Mouse (Mus musculus): ENCODE measurements around the gene Itm2b.

Itm2b gene

GRCm38 (mm10) chr14:73326511-73326910 is 58.6 kb downstream of the Itm2b start:
- no peak for DNase-seq (ENCODE audit: inconsistent age in 2 of 2, low spot score in 1 of 2)

- peak; percentile 89 to 95 for DNase-seq (ENCODE audit: inconsistent age in 2 of 2, low spot score in 1 of 2)
Observed at GRCm38 (mm10) chr14:73325456-73326381, 59.4 kb downstream of the Itm2b start, which contains the start of gene Rb1. Rb1 (minus strand) TSS chr14:73325822.

- peak; percentile 56 to 84 for DNase-seq (ENCODE audit: inconsistent age in 2 of 2, low spot score in 1 of 2)
Observed at GRCm38 (mm10) chr14:73324634-73325455, 60.2 kb downstream of the Itm2b start.

- DNase-seq (ENCODE audit: inconsistent age in 2 of 2, low spot score in 1 of 2), result no peak
Observed at GRCm38 (mm10) chr14:73323965-73324364, 61.1 kb downstream of the Itm2b start.

- DNase-seq (ENCODE audit: inconsistent age in 2 of 2, low spot score in 1 of 2), result peak in 1 of 2 experiments; percentile 13
Observed at GRCm38 (mm10) chr14:73322142-73322541, 62.9 kb downstream of the Itm2b start.

- DNase-seq (ENCODE audit: inconsistent age in 2 of 2, low spot score in 1 of 2), result no peak
Observed at GRCm38 (mm10) chr14:73316933-73317332, 68.2 kb downstream of the Itm2b start.

- DNase-seq (ENCODE audit: inconsistent age in 2 of 2, low spot score in 1 of 2), result no peak
Observed at GRCm38 (mm10) chr14:73313864-73314263, 71.2 kb downstream of the Itm2b start.

- DNase-seq (ENCODE audit: inconsistent age in 2 of 2, low spot score in 1 of 2), result no peak
Observed at GRCm38 (mm10) chr14:73313396-73313795, 71.7 kb downstream of the Itm2b start.

- DNase-seq (ENCODE audit: inconsistent age in 2 of 2, low spot score in 1 of 2), result no peak
Observed at GRCm38 (mm10) chr14:73312909-73313308, 72.2 kb downstream of the Itm2b start.

Measured in adrenal gland, adult (tissue).